Mouse (Mus musculus) heart, adult 18-20 months (tissue): ENCODE data around the gene Rab3d. TPM values are rescaled to one million over a fixed set of nuclear protein-coding genes. Genes with fewer than 3 reads are reported as not detected.
"Not testable (repeated sequence)": the region's sequence is repeated elsewhere in the genome, so short reads cannot be mapped to it uniquely, and the experiment has no call there.

Source experiments
- DNase-seq, 2 experiments: peaks; one replicate each; pipeline ENCODE4 v3.0.0; 2021 to 2022; ENCODE audit warnings: mixed read lengths in 1 of 2
- total RNA-seq, 2 experiments: library from RNA; stranded (reverse); gene quantifications; 2 replicates each; pipeline ENCODE4 v1.2.3; 2021

The Rab3d gene
- total RNA-seq, 2 experiments from 2014 or later = 16.2 to 18.2 TPM

DNA sequence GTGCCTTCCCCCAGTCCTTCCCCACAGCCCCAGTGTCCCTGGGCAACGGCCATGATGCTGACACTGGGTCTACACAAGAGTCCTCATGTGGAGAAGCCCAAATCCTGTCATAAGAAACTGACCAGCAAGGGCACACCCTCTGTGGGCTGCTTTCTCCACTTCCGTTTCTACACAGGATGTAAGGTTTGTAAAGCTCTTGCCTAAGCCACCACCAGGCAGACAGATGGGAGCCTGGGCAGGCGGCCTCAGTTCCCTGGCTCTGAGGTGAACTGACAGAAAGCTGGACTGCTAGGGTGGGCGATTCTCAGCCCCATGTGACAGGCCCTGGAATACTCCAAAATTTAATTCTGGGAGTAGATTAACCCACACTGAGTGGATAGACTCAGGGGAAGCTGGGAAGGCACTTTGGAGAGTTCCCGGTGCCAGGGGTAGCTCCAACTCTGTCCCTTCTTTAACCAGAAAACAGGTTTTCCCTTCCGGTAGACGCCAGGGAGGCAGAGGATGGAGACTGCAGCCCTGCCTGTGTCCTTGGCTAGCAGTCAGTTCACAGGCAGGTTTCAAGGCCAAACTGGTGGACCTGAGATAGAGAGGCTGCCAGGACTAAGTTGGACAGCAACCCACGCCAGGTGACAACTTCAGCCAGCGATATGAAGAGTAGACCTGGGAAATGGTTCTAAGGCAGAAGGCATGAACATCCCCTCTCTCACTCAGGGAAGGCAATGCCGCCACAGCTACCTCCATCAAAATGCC is 8.3 kb downstream of the Rab3d start:
- DNase-seq = no peak

GRCm38 (mm10) chr9:21908216-21908615 is 9.8 kb downstream of the Rab3d start:
- no peak for DNase-seq

- DNase-seq = no peak
Measured at GRCm38 (mm10) chr9:21904031-21904430, 14.0 kb downstream of the Rab3d start.

DNA sequence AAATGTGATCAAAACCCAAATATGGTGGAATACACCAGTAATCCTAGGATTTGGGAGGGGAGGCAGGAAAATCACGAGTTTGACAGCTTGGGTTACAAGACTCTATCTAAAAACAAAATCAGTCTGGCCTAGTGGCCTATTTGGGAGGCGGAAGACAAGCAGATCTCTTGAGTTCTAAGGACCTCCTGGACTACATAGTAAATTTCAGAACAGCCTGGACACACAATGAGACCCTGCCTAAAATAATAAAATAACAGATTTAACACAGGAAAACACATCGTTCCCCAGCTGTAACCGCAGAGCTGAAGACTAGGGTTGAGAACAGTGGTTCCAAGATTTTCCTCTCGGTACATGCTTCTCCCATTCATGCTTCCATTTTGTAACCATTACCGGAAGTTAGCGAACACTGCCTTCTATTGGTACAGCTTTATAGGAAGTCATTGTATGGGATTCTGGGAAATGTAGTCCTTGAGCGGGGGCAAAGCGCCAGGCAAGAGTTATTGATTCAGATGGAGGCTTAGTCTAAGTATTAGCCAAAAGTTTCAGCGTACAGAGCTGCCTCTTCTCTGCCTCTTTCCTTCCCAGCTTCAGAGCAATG is 16.7 kb downstream of the Rab3d start:
- DNase-seq = peak; percentile 76 to 85

DNA sequence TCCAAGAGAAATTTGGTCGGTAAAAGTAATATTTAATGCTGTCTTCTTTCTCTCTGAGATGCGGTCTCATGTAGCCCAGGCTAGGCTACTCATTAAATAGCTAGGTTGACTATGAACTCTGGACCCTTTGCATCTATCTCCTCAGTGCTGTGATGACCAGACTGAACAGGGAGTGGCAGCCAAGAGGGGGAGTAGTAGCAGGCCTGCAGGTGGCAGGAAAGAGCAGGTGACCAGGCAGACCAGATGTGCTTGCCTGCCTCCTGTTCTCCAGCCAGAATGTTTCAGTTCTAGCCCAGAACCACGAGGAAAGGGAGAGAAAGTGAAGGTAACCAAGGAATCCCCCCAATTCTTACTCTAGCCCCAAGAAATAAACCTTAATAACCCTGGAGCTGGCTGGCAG is 28.8 kb downstream of the Rab3d start:
- no peak for DNase-seq

- DNase-seq = no peak
Measured at GRCm38 (mm10) chr9:21876601-21877000, 41.4 kb downstream of the Rab3d start.

DNA sequence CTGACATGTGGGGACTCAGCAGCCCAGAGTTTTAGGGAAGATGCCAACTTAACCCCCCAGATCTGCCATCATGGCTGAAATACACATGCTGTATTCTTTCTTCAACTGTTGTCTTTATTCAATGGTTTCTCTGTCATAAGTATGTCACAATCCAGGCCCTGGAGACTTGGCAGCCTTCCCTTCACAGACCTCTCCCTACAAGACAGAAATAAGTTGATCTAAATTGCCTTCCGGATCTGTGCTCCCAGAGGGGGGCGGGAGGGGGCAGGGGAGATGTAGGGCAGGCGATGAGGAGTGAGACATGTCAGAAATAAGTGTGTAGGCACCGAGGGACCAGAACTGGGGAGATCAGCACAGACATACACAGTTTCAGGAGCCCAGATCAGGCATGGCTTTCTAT is 45.8 kb downstream of the Rab3d start:
- no peak for DNase-seq

- DNase-seq = peak; percentile 52 to 73
Measured at GRCm38 (mm10) chr9:21870879-21871524, 47.0 kb downstream of the Rab3d start.

GRCm38 (mm10) chr9:21869290-21869689 is 48.7 kb downstream of the Rab3d start:
- peak; percentile 80 to 81 for DNase-seq

DNA sequence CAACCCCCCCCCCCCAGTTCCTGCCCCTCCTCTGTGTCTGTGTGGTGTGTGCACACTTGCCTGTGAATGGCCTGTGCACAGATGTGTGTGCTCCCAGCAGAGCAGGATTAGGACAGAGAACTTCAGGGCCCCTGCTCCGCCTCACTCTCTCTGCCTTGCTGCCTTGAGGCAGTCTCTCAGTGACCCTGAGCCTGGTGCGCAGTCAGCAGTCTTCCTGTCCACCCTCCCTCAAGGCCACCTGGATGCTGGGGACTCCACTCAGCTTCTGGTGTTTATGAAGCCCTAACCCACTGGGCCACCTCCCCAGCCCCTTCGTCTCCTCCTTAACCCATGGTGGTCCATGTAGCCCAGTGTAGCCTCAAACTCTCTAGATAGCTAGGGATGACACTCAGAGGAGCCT is 50.3 kb downstream of the Rab3d start:
- DNase-seq = no peak

DNA sequence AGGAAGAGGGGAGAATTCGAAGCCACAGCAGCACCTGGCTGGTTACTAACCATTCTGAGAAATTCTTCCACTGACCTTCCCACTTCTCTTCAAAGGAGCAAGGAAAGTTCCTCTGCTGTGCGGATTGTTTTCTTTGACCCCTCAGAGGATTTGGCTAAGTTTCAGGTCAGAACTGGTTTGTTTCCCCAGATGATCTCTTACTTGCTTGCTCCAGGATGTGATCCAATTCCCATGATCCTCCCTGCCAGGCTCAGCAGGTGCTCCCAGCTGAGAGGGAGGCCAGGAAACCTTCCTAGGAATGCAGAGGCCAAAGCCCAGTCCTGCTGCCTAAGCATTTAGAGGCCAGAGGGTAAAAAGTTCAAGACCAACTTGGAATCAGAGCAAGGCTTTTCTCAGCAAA is 51.4 kb downstream of the Rab3d start:
- peak; percentile 58 to 77 for DNase-seq

GRCm38 (mm10) chr9:21865673-21866398 is 52.2 kb downstream of the Rab3d start:
- no peak for DNase-seq

- DNase-seq = no peak
Measured at GRCm38 (mm10) chr9:21862181-21862580, 55.8 kb downstream of the Rab3d start.

DNA sequence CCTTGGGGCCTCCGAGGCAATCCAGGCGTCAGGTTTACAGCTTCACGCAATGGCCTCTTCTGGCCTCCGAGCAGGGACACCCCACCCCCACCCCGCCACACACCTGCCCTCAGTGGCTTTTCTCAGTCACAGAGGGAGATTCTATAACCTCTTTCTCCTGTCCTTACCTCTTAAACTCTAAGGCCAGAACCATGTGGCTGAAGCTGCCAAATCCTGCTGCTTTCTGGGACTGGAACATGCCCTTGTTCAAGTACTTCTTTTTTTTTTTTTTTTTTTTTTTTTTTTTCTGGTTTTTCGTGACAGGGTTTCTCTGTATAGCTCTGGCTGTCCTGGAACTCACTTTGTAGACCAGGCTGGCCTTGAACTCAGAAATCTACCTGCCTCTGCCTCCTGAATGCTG is 57.6 kb downstream of the Rab3d start:
- DNase-seq = not testable (repeated sequence)

GRCm38 (mm10) chr9:21859606-21860005 is 58.4 kb downstream of the Rab3d start:
- no peak for DNase-seq

GRCm38 (mm10) chr9:21858084-21858483 is 59.9 kb downstream of the Rab3d start:
- peak; percentile 73 to 91 for DNase-seq

DNA sequence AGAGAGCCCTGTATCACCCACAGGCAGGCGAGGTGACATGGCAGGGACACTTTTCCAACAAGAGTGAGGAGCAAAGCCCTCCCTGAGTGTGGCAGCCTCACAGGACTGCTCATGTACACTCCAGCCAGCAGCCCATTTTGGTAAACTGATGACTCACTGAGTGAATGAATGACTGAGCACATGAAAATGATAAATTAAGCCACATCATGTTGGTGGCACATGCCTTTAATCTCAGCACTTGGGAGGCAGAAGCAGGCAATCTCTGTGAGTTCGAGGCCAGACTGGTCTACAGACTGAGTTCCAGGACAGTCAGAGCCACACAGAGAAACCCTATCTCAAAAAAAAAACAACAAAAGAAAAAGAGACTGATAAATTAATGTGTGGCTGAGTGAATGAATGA is 60.5 kb downstream of the Rab3d start:
- DNase-seq = no peak

Other genes with a start within 250 kb of the Rab3d start
- gene Ldlr, start 194.7 kb downstream of the Rab3d start, total RNA-seq = 1 to 10 TPM; 1.9 to 2.4 TPM
- 1 to 10 TPM; 4.7 to 6.4 TPM for gene Spc24, start 157.9 kb downstream of the Rab3d start, total RNA-seq
- 10 to 100 TPM; 58.1 to 60.8 TPM for gene Kank2, start 119.4 kb downstream of the Rab3d start, total RNA-seq
- under 1 TPM in 1 of 2 experiments, not detected in 1; 0.69 TPM for gene Angptl8, start 82.7 kb downstream of the Rab3d start, total RNA-seq
- 10 to 100 TPM; 24.3 to 24.6 TPM for gene Dock6, start 65.6 kb downstream of the Rab3d start, total RNA-seq
- 1 to 10 TPM; 3.7 to 6.0 TPM for gene Ccdc159, start 9.3 kb upstream of the Rab3d start, total RNA-seq
- 10 to 100 TPM; 72.7 to 81.2 TPM for gene Tmem205, start 9.4 kb upstream of the Rab3d start, total RNA-seq
- 1 to 10 TPM; 2.4 to 3.0 TPM for gene Plppr2, start 18.8 kb upstream of the Rab3d start, total RNA-seq
- gene Swsap1, start 37.6 kb upstream of the Rab3d start, total RNA-seq = 1 to 10 TPM; 7.6 to 7.8 TPM
- gene Epor, start 45.3 kb upstream of the Rab3d start, total RNA-seq = 1 to 10 TPM in 1 of 2 experiments, under 1 TPM in 1; 0.84 to 2.1 TPM
- 1 to 10 TPM; 4.8 to 7.1 TPM for gene Rgl3, start 71.3 kb upstream of the Rab3d start, total RNA-seq
- under 1 TPM in 1 of 2 experiments, not detected in 1; 0.31 TPM for gene Ccdc151, start 84.4 kb upstream of the Rab3d start, total RNA-seq
- gene Prkcsh, start 84.6 kb upstream of the Rab3d start, total RNA-seq = 10 to 100 TPM; 58.7 to 64.6 TPM
- gene Elavl3, start 133.8 kb upstream of the Rab3d start, total RNA-seq = under 1 TPM in 1 of 2 experiments, not detected in 1; 0.26 TPM
- gene Gm49318, start 153.1 kb upstream of the Rab3d start, total RNA-seq = under 1 TPM in 1 of 2 experiments, not detected in 1; 0.55 TPM
- 1 to 10 TPM; 3.8 to 3.9 TPM for gene Zfp653, start 153.2 kb upstream of the Rab3d start, total RNA-seq
- 100 to 1,000 TPM; 105 to 108 TPM for gene Ecsit, start 167.2 kb upstream of the Rab3d start, total RNA-seq
- gene Cnn1, start 181.0 kb upstream of the Rab3d start, total RNA-seq = 1 to 10 TPM; 7.1 to 9.8 TPM
- gene Elof1, start 199.0 kb upstream of the Rab3d start, total RNA-seq = 10 to 100 TPM; 35.2 to 36.2 TPM
- 10 to 100 TPM in 1 of 2 experiments, 1 to 10 TPM in 1; 1.9 to 12.3 TPM for gene Acp5, start 217.5 kb upstream of the Rab3d start, total RNA-seq
- gene Pigyl, start 238.7 kb upstream of the Rab3d start, total RNA-seq = 10 to 100 TPM; 43.8 to 55.1 TPM